15 mouse cellular contexts compared by ENCODE assay signal in the genomic region with DNA sequence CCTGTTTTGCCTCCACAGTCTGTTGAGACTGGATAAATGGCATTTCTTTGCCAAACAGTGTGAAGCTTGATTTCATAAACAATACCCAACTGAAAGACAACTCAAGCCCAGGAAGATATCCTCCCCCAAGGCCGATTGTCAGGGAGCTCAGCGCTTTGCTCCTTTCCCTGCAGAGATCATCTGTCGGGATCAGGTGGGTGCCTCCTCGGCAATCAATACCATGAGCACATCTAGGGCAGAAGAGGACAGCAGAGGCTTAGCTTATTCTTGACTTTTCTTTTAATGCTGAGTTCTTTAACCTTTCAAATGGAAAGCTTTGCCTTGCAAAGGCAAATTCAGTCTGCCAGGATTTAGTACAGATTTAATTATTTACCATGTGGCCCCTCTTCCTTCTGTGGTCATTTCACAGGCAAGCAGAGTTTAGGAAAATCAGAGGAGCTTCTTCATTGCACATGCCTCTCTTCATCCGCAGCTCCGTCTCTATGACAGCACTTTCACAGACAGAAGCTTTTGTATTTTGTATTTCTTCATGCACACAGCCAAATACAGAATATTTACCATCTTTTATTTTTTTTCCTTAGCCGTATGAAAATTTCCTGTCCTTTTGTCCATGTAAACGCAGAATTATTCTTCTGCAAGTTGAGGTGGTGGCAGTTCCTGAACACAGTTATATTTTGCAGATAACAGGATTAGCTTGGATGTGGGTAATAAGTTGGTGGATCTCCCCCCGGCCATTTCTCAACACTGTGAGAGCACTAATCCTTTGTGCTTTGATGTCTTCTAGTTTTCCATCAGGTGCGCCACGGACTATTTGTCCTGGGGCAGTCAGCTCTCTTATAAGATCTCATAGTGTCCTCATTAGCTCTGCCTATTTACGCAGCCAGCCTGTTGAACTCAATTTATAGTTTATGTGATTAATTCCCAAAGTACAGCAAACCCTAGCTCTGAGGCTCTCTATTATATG.
"Had no signal": no experiment of that assay in that cellular context is flagged by ENCODE, and none has a peak within 500 bp of the region (broad histone marks: within the 10 kb centered on the region; RNA-seq: fewer than 3 reads in every experiment).

No protein-coding gene starts in this region.

- H3K4me2 ChIP-seq: kidney, embryonic 15.5 days; liver, embryonic 11.5 days; liver, embryonic 15.5 days; stomach, embryonic 15.5 days had no signal

- H3K27ac ChIP-seq: kidney, embryonic 15.5 days; left cerebral cortex, adult 2 months; limb, embryonic 10.5 days; liver, embryonic 15.5 days; stomach, embryonic 15.5 days had no signal

- H3K27me3 ChIP-seq: kidney, embryonic 15.5 days; liver, embryonic 15.5 days; stomach, embryonic 15.5 days had no signal

- H3K9me3 ChIP-seq: kidney, embryonic 15.5 days; limb, embryonic 10.5 days; liver, embryonic 15.5 days; stomach, embryonic 15.5 days had no signal

- H3K4me3 ChIP-seq: kidney, embryonic 15.5 days; left cerebral cortex, adult 2 months; limb, embryonic 10.5 days; liver, embryonic 15.5 days; stomach, embryonic 15.5 days had no signal

- H3K9ac ChIP-seq: kidney, embryonic 15.5 days; liver, embryonic 15.5 days; stomach, embryonic 15.5 days had no signal

- H3K4me1 ChIP-seq: kidney, embryonic 15.5 days; limb, embryonic 10.5 days; liver, embryonic 15.5 days; stomach, embryonic 15.5 days had no signal

- H3K36me3 ChIP-seq: kidney, embryonic 15.5 days; limb, embryonic 10.5 days; liver, embryonic 15.5 days; stomach, embryonic 15.5 days had no signal

- DNase-seq: kidney, adult 2 months; kidney, postnatal 14 days; lung, adult 2 months; lung, postnatal 36 days; right cerebral cortex, postnatal 14 days; thymus, adult 2 months; thymus, postnatal 36 days had no signal

- ATAC-seq: intestine, embryonic 16.5 days; lung, postnatal 0 days had no signal
